Mouse (Mus musculus): ENCODE results near the gene Lgals2.

- TF ChIP-seq EP300 (IDR thresholded peaks at IDR 0.05; ENCODE audit: low read depth) (no peak), CTCF (IDR thresholded peaks at IDR 0.05; ENCODE audit: low read depth) (no peak)
Observed at GRCm38 (mm10) chr15:78840241-78840640, 15.1 kb downstream of the Lgals2 start.

Data from heart, postnatal 0 days (tissue).